Mouse (Mus musculus): ENCODE data around the gene Nmt1.

Nmt1 gene

DNA sequence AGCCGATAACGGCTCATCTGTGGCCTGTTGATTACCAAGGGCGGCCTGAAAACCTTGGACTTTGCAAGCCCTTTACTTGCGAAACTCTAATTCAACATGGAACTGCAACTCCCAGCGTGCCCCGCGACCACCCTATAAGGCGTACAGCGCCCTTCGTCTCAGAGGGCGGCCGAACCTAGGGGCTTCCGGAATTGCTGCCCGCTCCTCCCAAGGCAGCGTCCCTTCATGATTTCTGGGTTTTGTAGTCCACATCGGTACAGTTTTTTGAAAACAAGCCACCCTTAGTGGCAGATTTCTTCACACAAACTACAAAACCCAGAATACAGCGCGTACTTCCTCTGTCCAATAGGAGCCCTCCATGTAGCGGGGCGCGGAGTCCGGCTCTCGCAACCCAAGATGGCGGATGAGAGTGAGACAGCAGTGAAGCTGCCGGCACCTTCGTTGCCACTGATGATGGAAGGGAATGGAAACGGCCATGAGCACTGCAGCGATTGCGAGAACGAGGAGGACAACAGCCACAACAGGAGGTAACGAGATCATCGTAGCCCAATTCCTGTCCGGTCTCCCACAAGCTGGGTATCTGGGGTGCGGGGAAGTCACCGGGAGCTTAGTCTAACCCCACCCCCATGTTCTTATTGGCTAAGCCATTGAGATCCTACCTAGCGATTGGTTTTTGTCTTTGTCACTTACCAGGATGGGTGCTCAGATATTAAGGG, at the start of gene Nmt1, which contains the start of gene Dcakd:
Gene Nmt1, plus strand, starts transcription at position 15 of the 716 bp plus-strand sequence.
Gene Dcakd, minus strand, starts transcription at position 158 of the 716 bp plus-strand sequence.
- DNase-seq (ENCODE audit: low read depth, low spot score): peak; percentile 99

DNA sequence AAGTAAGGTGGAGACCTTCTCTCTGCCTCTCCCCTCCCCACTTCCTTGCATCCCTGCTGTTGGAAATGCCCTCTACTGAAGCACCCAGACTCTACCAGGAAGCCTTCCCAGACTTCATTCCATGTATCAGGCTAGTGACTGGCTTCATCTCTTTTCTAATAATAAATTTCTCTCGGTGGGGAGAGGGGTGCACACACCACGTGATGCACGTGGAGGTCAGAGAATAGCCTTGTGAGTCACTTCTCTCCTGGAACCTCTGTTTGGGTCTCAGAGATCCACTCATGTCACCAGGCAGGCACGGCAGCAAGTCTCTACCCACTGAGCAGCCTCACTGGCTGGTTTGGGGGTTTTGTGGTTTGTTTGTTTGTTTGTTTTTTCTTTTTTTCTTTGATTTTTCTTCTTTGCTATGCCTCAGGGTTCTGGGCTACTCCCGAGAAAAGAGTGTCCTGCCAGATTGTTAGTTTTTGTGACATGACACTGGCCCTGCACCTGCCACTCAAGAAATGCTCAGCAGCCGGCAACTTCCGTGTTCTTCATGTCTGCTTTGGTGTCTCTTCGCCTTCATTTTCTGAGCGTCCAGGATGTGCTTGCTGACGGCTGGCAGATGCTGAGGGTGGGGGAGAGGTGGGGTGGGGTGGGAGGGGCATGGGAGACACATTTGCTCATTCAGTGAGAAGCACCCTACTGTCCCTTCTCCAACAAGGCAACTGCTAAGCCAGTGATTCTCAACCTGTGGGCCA, 46.7 kb upstream of the Nmt1 start:
- no peak for DNase-seq (ENCODE audit: low read depth, low spot score)

DNA sequence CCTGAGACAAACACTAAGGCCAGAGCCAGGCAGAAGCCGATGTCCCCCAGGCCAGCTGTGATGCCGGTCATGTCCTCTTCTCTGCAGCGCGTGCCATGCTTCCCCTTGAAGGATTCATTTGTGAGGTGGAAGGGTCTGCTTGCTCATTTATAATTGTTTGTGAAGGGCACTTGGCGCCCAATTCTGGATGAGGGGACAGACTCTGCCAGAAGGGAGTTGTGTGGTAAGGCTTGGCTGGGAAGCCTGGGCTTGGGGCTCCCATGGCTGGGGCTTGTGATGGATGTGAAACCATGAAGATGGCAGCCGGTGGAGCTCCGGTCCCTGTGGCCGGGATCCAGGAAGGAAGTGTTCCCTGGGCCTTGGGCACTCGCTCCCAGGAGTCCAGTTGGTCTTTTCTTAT, 43.9 kb upstream of the Nmt1 start:
- DNase-seq (ENCODE audit: low read depth, low spot score): no peak

DNA sequence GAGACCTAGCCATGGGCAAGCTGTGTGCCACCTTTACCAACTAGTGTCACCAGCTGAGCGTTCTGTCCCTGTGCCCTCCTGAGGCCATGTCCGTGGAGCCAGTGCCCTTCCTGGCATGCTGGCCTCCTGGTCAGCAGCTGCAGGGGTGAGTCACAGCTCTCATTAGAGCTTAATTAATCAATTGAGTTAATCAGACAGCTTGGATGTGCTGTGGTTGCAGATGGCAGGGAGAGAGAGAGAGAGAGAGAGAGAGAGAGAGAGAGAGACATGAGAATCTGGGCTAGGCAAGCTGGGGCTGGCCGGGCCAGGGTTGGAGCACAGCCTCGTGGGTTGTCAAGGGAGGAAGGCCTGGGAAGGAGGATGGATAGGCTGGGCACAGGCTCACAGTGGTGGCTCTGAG, 43.4 kb upstream of the Nmt1 start:
- no peak for DNase-seq (ENCODE audit: low read depth, low spot score)

DNA sequence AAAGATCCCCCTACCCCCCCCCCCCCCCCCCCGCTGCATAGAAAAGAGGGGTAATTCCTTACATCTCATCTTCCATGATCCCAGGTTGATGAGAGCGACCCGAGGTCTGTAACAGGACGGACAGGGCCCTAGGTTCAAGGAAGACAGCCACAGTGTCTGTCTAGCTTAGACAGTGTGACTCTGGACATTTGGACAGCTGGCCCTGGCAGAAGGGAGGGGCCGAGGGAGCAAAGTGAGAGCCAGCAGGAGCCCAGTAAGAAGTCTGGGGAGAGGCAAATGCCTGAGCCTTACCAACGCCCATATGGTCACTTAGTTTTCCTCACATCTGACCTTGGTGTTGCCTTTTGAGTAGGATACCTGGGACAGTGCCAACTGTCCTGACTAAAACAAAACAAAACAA, 42.8 kb upstream of the Nmt1 start:
- peak; percentile 32 for DNase-seq (ENCODE audit: low read depth, low spot score)

DNA sequence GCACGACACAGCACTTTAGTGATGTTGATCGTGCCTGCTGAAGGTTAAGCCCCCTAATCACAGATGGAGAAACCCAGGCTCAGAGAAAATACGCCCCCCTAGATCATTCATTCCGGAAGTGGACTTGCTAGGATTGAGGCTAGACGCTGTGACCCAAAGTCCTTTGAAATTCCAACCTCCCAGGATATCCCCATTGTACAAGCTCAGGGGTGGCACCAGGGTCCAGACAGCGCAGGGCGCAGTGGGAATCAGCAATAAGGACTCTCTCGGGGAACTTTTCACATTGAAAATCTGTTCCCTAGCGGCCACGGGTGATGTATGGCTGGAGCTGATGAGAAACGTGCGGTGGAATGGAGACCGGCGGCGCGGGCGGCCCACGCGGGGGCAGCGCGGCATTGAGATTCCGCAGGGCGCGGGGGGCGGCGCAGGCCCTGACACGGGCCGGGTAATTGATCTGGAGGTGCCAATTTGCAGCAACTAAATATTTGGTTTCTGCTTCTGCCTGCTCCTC, 38.3 kb upstream of the Nmt1 start:
- no peak for DNase-seq (ENCODE audit: low read depth, low spot score)

DNA sequence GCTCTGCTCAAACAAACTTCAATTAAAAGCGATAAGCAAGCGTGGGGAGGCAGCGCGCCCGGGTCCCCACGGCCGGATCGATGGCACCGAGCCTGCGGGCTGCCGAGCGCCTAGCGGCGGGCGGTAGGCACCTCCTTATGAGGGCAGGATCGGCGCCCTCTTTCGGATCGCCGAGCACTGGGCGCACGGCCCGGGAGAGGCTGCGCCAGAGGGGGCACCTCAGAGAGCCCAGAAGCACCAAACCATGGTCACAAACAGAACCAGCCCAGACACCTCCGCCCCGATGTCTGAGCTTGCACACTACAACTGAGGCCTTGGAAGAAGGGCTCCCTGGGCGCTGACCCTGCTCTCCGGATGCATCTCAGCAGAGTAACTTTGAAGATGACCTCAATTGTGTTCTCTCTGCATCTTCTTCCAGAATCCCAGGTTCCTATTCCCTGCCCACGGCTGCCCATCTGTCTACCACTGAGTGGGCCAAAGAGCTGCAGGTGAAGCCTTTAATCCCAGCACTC, 37.8 kb upstream of the Nmt1 start:
- DNase-seq (ENCODE audit: low read depth, low spot score): peak; percentile 83

DNA sequence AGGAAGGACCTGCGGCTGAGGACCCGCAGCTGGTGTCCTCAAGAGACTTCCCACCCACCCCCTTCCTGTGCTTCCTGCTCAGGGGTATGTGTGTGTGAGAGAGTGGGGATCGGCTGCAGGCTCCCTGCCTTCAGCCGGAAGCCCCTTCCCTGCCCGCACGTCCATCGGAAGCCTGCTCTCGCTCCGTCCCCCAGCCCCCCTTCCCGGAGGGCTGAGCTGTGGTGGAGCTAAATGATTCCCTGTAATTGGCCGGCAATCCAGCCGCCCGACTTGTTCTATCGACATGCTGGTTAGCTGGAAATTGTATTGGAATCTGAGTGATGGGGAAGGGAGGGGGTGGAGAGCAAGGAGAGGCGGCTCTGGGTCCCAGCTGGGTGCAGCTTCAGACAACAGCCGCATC, 36.3 kb upstream of the Nmt1 start:
- DNase-seq (ENCODE audit: low read depth, low spot score): no peak

DNA sequence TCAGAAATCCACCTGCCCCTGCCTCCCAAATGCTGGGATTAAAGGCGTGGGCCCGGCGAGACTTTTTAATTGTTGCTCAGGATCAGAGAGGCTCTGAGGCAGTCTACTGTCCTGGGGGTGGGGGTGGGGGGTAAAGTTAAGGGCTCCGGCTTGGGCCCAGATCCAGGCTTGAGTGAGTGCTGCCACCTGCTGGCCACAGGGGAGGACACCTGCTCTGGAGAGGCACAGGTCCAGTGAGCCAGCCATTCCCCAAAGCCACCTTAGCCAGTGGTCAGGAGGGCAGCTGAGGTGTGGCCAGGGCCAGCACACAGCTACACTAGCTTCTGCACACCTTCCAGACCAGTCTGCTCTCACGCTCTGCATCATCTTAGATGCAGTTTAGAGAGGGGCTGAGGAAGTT, 35.0 kb upstream of the Nmt1 start:
- peak; percentile 81 for DNase-seq (ENCODE audit: low read depth, low spot score)

DNA sequence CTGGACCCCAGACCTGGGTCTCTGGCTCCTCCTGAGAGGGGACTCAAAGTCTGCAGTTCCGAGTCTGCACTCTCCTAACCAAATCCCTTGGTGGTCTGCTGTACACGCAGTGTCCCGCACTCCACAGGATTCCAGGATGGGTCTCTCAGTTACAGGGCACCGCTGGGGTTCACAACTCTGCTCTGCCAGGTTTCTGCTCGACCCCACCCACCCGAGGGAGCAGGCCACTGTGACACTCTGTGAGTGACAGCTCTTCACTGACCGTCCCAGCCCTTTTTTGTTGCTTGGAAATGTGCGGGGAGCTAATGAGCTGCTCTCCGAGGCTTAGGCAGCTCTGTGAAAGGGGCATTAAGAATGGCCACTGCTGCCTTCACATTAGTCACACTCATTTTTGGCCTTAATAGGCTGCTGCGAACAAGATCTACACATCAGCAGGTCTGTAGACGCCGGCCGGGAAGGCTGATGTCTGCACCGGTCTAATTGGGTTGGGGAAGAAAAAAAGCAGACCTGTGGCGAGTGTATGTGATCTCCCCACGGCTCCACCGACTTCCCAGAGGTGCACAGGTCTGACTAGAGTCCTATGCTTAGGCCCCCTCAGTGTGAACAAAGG, 34.5 kb upstream of the Nmt1 start:
- no peak for DNase-seq (ENCODE audit: low read depth, low spot score)

DNA sequence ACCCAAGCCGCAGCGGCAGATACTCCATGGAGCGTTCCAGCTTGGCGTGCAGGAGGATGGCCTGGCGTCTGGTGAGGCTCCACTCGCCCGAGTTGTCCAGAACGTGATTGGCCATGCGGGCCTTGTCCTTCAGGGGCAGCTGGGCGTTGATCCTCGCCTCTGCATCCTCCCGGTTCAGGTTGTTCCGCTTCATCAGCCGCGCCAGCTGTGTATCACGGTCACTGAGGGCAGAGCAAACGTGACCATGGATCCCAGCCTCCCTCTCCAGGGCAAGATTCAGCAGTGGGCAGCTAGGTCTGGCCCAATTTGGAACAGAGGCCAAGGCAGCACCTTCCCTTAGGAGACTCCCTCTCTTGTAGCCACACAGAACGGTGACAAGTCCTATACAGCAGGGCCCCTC, 33.0 kb upstream of the Nmt1 start:
- DNase-seq (ENCODE audit: low read depth, low spot score): no peak

DNA sequence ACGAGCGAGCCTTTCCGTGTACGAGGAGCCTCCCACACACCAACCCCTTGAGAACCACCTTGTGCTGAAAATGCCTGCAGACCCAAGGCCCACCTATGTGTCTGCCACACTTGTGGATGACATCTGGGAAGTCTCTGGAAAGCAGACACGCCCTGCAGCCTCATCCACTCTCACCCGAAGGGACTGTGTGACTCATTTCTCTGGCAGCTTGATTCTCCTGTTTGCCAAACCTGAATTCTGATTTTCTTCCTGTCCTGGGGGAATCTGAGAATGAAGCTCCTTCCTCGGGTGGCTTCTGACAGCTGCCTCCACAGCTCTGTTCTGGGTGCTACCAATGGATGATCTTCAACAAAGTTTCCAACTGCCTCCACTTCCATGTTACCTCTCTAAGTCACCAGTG, 31.6 kb upstream of the Nmt1 start:
- DNase-seq (ENCODE audit: low read depth, low spot score): peak; percentile 79

DNA sequence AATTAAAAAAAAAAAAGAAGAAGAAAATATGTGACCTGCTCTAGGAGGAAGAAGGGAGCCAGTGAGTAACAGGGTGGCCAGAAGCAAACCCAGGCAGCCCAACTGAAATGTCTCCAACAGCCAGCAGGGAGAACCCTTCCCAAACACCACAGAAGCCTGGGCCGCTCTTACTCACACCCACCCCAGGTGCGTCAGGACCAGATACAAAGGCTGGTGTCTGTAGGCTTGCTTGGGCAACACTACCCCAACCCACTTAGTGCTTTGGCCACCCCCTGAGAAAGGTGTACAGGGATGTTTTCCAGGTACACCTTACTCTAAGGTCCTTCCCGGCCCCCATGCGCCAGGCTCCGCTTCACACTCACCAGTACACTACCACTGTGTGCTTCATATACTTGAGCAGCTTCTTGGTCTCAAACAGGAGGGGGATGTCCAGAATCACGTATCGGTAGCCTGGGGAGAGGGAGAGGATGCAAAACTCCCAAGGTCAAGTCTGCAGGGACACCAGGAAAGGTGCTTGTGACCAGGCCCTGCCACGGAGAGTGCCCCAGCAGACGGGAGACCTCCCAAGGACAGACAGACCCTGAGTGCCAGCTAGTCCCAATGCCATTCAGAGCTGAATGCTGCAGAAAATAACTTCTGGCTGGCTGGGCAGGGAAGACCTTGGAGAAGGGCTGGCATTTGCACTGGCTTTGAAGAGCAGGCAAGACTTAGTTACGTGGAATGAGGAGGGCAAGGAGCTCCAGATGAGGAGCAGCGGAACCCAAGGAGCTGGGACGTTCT, 30.8 kb upstream of the Nmt1 start:
- DNase-seq (ENCODE audit: low read depth, low spot score): no peak

DNA sequence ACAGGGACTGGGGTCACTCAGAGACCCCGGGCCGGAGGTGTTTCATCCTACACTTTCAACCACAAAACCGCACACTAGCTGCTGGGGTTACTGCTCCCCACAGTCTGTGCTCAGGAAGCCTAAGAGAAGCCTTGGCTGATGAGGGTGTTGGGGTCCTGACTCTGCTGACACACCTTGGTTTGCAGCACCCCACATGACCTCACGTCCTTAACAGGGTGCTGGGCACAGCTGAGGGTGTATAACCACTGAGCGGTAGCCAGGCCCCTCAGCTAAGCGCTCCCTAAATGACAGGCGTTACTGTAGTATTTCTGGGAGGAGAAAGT, 29.8 kb upstream of the Nmt1 start:
- DNase-seq (ENCODE audit: low read depth, low spot score): no peak

DNA sequence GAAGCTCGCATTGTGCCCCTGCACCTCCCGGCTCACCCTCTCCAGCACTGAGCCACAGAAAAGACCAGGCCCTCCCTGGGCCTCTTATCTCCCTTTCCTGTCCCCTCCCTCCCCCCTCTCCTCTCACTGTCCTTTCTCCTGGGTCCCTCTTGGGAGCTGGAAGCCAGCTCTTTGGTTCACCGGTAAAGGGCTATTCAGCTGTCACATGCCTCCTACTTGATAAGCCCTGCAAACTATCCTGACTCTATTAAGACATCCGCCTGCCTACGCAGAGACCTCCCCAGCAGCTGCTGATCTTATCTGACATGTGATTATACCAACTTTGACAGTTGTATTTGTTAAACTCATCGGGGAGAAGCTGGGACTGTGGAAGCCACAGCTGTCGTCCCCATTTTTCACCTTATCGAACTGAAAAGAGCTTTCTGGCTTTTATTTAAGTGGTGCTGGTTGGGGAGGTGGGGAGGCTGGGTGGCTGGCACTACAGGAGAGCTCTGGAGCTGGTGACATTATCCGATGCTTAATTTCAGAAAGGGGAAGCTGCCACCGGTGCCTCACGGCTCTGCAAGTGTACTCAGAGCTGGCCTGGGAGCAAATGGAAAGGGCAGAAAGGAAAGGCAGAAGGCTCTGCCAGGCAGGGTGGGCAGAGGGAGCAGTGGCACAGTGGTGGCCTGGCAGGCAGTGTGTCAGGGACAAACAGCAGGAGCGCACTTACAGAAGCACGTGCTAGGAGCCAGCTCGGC, 29.2 kb upstream of the Nmt1 start:
- DNase-seq (ENCODE audit: low read depth, low spot score): peak; percentile 31

DNA sequence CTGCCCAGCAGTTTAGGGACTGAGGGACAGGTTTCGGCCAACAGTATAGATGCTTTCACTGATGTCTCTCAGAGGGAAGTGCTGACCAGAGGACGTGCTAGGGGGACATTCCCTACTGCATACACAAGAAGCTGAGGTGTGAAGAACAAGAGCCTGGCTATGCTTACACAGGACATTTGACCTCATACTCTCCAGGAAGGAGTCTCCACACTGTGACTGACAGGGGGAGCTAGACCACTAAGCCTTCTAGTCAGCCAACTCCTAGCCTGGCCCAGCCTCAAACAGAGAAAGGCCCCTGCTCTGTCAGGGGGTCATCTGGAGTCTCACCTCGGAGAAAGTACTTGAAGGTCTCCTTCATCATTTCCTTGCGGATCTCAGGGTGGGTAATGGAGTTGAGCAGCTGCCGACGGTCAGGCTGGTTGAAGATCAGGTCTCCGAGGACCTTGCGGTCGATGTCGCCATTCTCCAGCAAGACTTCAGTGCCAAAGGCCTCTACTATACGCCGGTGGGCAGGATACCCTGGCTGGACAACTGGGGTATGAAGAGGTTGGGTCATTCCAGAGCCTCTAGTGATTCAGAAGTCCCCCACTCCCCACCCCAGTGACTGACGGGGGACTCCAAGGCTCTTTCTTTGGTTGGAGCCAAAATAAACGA, 28.5 kb upstream of the Nmt1 start:
- no peak for DNase-seq (ENCODE audit: low read depth, low spot score)

DNA sequence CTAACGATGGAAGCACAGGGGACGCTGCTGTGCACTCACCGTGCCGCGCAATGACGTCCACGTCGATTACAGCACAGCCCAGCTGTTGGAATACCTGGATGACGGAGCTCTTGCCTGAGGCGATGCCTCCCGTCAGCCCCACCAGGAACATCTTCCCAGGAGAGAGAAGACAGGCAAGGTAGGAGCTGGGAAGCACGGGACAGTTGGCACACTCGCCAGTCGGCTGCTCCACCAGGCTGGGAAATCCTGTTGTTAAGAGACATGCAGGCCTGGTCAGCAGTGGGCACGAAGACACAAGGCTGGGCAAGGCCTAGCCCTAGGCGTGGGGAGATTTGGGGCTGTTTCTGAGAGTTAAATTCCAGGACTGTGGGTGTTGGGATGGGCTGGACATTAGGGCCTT, 27.9 kb upstream of the Nmt1 start:
- no peak for DNase-seq (ENCODE audit: low read depth, low spot score)

DNA sequence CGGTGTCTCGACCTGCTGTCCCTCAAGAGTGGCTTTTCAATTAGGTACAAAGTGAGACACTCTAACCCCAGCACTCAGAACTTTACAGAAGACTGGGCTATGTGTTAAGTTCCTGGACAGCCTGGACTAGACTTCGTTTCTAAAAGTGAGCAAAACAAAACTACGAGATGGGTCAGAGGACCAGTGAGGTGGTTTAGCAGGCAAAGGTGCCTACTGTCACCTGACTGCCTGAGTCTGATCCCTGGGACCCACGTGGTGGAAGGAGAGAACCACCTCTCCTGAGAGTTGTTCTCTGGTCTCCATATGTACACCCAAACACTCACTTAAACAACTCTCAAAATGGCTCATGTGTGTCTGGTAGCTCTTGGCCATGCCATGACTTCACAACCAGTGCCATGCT, 26.9 kb upstream of the Nmt1 start:
- no peak for DNase-seq (ENCODE audit: low read depth, low spot score)

DNA sequence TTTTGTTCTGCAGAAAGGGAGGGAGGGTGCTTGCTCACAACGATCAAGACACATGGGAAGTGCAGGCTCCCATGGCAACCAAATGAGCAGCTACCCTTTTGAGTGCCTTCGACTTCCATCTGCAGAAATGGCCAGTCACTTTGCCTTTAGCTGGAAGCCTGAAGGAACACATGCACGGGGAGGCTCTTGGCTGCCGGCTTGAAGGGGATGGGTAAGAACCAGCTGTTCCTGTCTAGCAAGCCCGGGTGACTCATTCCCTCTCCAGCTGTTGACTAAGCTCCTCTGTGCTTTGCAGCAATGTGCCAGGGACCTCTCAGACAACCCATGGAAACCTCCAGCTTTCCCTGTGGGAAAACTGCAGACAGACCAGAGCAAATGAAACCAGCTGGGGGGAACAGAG, 24.8 kb upstream of the Nmt1 start:
- DNase-seq (ENCODE audit: low read depth, low spot score): peak; percentile 97

DNA sequence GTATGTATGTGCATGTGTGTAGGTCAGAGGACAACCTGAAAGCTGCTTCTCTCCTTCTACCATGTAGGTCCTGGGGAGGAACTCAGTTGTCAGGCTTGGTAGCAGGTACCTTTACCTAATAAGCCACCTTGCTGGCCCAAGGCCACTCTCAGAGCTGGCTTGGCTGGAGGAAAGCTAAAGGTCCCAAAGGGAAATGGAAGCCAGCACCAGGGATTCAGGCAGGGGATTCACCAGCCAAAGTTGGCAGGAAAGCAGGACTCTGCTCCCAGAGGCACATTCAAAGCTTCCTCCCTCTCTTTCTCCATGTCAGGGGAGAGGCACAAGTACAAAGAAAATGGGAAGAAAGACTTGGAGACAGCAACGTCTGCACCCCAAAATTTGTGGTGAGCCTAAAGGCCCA, 23.1 kb upstream of the Nmt1 start:
- DNase-seq (ENCODE audit: low read depth, low spot score): no peak

Data from brain, adult 2 months (tissue).